9 mouse cellular contexts compared by ENCODE assay signal in genomic region chr13:101811882-101812281, GRCm38 (mm10). TPM values are rescaled to one million over a fixed set of nuclear protein-coding genes. Genes with fewer than 3 reads are reported as not detected.
A peak's percentile ranks its signal among the peaks of the same experiment; 100 is the strongest.
DNase-seq lines count a peak whose midpoint lies in the region; ATAC-seq lines count a peak whose summit lies in the region.
"Had no signal": no experiment of that assay in that cellular context is flagged by ENCODE, and none has a peak within 500 bp of the region (broad histone marks: within the 10 kb centered on the region; RNA-seq: fewer than 3 reads in every experiment).

No protein-coding gene starts in this region.

- no peaks in the 10 kb centered on the region for H3K27me3 ChIP-seq in intestine, embryonic 15.5 days (replicated peaks)
- peaks cover 5% of the 10 kb centered on the region; the same call in 1 of the 2 replicates for H3K27me3 ChIP-seq in limb, embryonic 10.5 days (ENCODE audit: low read depth, poor library complexity, severe bottlenecking)
- H3K27me3 ChIP-seq in neural tube, embryonic 14.5 days (ENCODE audit: control insufficient read depth, insufficient read depth, low read length), result no peaks in the 10 kb centered on the region

- H3K4me2 ChIP-seq in intestine, embryonic 15.5 days (replicated peaks), result peak overlapping the region; percentile 22
- H3K4me2 ChIP-seq in neural tube, embryonic 14.5 days (ENCODE audit: low read depth, low read length), result no peak overlapping the region; the same call in 1 of the 2 replicates

- H3K9me3 ChIP-seq in intestine, embryonic 15.5 days, result no peaks in the 10 kb centered on the region
- no peaks in the 10 kb centered on the region for H3K9me3 ChIP-seq in limb, embryonic 10.5 days (replicated peaks)
- no peaks in the 10 kb centered on the region for H3K9me3 ChIP-seq in neural tube, embryonic 14.5 days (ENCODE audit: control insufficient read depth, low read length)

- no peak overlapping the region for H3K4me3 ChIP-seq in intestine, embryonic 15.5 days (replicated peaks)
- no peak overlapping the region for H3K4me3 ChIP-seq in limb, embryonic 10.5 days
- no peak overlapping the region for H3K4me3 ChIP-seq in neural tube, embryonic 14.5 days (ENCODE audit: low read depth, low read length)

- H3K36me3 ChIP-seq in intestine, embryonic 15.5 days, result no peaks in the 10 kb centered on the region
- H3K36me3 ChIP-seq in limb, embryonic 10.5 days, result no peaks in the 10 kb centered on the region
- no peaks in the 10 kb centered on the region for H3K36me3 ChIP-seq in neural tube, embryonic 14.5 days (ENCODE audit: control insufficient read depth, insufficient read depth, low read length)

- H3K9ac ChIP-seq in intestine, embryonic 15.5 days, result no peak overlapping the region
- no peak overlapping the region for H3K9ac ChIP-seq in neural tube, embryonic 14.5 days (replicated peaks; ENCODE audit: low read depth, low read length)
- H3K9ac ChIP-seq: liver, embryonic 14.5 days had no signal

- no peaks in the 10 kb centered on the region for H3K4me1 ChIP-seq in intestine, embryonic 15.5 days (replicated peaks)
- H3K4me1 ChIP-seq in limb, embryonic 10.5 days, result peaks cover 24% of the 10 kb centered on the region
- H3K4me1 ChIP-seq in neural tube, embryonic 14.5 days (ENCODE audit: control insufficient read depth, insufficient read depth, low read length), result peaks cover 5% of the 10 kb centered on the region; the same call in 1 of the 2 replicates

- 40% methylated on average over 9 of the region's 9 CpGs for WGBS in intestine, embryonic 15.5 days
- 22% methylated on average over 9 of the region's 9 CpGs for WGBS in limb, embryonic 10.5 days
- WGBS in neural tube, embryonic 14.5 days, result 4% methylated on average over 9 of the region's 9 CpGs

- H3K27ac ChIP-seq in intestine, embryonic 15.5 days, result no peak overlapping the region
- peak overlapping the region; percentile 72 for H3K27ac ChIP-seq in limb, embryonic 10.5 days
- no peak overlapping the region for H3K27ac ChIP-seq in neural tube, embryonic 14.5 days (ENCODE audit: low read depth, low read length)
- H3K27ac ChIP-seq: liver, embryonic 14.5 days had no signal

- DNase-seq in cerebellum, adult 11-12 months, result peak; percentile 22
- no peak for DNase-seq in cerebellum, postnatal 4 days (ENCODE audit: low spot score in 2 of 2)
- peak; percentile 17 for DNase-seq in urinary bladder, postnatal 25 days (ENCODE audit: low spot score)
- no peak for DNase-seq in urinary bladder, adult 2 months (ENCODE audit: low spot score)
- no peak for DNase-seq in limb, embryonic 10.5 days (ENCODE audit: low spot score)

- 0 out of 2 replicates have a peak, but pooled peaks have one; percentile 28 for ATAC-seq in intestine, embryonic 15.5 days
- peak; percentile 89 for ATAC-seq in neural tube, embryonic 14.5 days (ENCODE audit: low read depth)
- ATAC-seq in activated CD4-positive, CD25-positive, alpha-beta regulatory T cell, adult 4 months, result no peak

RNA-seq across cellular contexts. Expression of gene Pik3r1, which starts 43.9 kb away (rescaled TPM):
- polyA plus RNA-seq in urinary bladder, adult 2 months (2012; rRNA removed), result 30.9 and 49.8 TPM in 2 replicates
- polyA plus RNA-seq in intestine, embryonic 15.5 days (2015; fragmentation: Nextera tagmentation; extraction: Ambion mirVana), result 29.6 and 30.8 TPM in 2 replicates
- polyA plus RNA-seq in limb, embryonic 10.5 days (2016; fragmentation: Nextera tagmentation; extraction: Ambion mirVana), result 9.8 and 13.9 TPM in 2 replicates
- 114 and 136 TPM in 2 replicates for polyA plus RNA-seq in neural tube, embryonic 14.5 days (2014; fragmentation: Nextera tagmentation; extraction: Ambion mirVana)
- polyA plus RNA-seq in activated CD4-positive, CD25-positive, alpha-beta regulatory T cell, adult 4 months (2017; shearing (Covaris generic)), result 10 to 100 TPM; 62.7 to 97.2 TPM

Comparison
In these comparisons a context has a peak if more than half of its experiments do, and no peak if none do; other contexts are left out.
1. DNase-seq: peak in cerebellum, adult 11-12 months (single experiment) and urinary bladder, postnatal 25 days (single experiment); none in cerebellum, postnatal 4 days (0 of 2), urinary bladder, adult 2 months (single experiment) and limb, embryonic 10.5 days (single experiment).